Mouse (Mus musculus): ENCODE results near the gene Tmem201.

Gene Tmem201

DNA sequence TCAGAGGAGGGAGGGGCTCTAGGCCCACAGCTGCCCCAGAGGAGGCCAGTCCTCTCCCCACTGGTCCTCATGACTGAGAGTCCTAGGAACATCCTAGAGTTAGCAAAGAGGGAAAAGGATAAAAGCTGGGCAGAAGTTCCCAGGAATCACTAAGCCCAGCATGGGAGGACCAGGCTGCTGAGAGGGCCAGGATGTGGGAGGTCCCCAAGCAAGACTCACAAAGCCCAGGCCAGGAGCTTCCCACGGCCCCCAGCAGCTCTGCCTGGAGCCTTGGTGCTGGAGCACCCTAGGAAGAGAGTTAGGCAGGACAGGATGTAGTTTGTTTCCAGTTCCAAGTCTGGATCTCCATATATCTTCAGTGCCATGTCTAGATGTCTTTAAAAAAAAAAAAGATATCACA lies 59.8 kb downstream of the Tmem201 start:
- no peak for DNase-seq

GRCm38 (mm10) chr4:149675378-149676261 lies 62.2 kb downstream of the Tmem201 start:
- DNase-seq, result peak; percentile 76 to 84

GRCm38 (mm10) chr4:149674814-149675377 lies 62.9 kb downstream of the Tmem201 start:
- DNase-seq, result no peak

GRCm38 (mm10) chr4:149672747-149673146 lies 65.1 kb downstream of the Tmem201 start:
- DNase-seq, result no peak

GRCm38 (mm10) chr4:149671175-149671574 lies 66.7 kb downstream of the Tmem201 start:
- no peak for DNase-seq

GRCm38 (mm10) chr4:149665692-149666090 lies 72.2 kb downstream of the Tmem201 start:
- DNase-seq, result no peak

Measured in kidney, postnatal 25 days (tissue).